Mouse (Mus musculus) embryonic facial prominence, embryonic 12.5 days (tissue): ENCODE measurements around the gene Anks4b. TPM values are rescaled to one million over a fixed set of nuclear protein-coding genes. Genes with fewer than 3 reads are reported as not detected.

Experiments
- ATAC-seq: fragments of 200-750 bp; cut with Nextera tagmentation; 2 replicates; pipeline ENCODE4 v1.8.0; 2017; ENCODE audit not compliant: insufficient number of reproducible peaks, insufficient read depth, low FRiP score, low TSS enrichment
- H3K27ac ChIP-seq: fragments of 300-500 bp; sonication (generic); 2 replicates; pipeline ENCODE4 v1.5.1; 2016; ENCODE audit warnings: mild to moderate bottlenecking
- H3K27me3 ChIP-seq: fragments of 300-500 bp; sonication (generic); 2 replicates; pipeline ENCODE4 v1.6.1; 2016; ENCODE audit warnings: mild to moderate bottlenecking, moderate library complexity
- H3K36me3 ChIP-seq: fragments of 300-500 bp; sonication (generic); 2 replicates; pipeline ENCODE4 v1.6.1; 2016; ENCODE audit warnings: mild to moderate bottlenecking
- H3K4me1 ChIP-seq: fragments of 300-500 bp; sonication (generic); 2 replicates; pipeline ENCODE4 v1.6.1; 2016
- H3K4me2 ChIP-seq: fragments of 300-500 bp; sonication (generic); replicated peaks from 2 replicates; pipeline ENCODE4 v1.6.1; 2016; ENCODE audit warnings: mild to moderate bottlenecking, moderate library complexity
- H3K4me3 ChIP-seq: fragments of 300-500 bp; sonication (generic); 2 replicates; pipeline ENCODE4 v1.5.1; 2016; ENCODE audit warnings: mild to moderate bottlenecking
- H3K9ac ChIP-seq: fragments of 300-500 bp; sonication (generic); 2 replicates; pipeline ENCODE4 v1.6.1; 2016; ENCODE audit warnings: mild to moderate bottlenecking, moderate library complexity
- H3K9me3 ChIP-seq: fragments of 300-500 bp; sonication (generic); 2 replicates; pipeline ENCODE4 v1.6.1; 2016; ENCODE audit warnings: mild to moderate bottlenecking, moderate library complexity
- WGBS: fragments of 180-500 bp; shearing (Covaris S2); methylation state at CpG from one replicate; pipeline ENCODE4 v1.1.7; 2016; 5-methylcytosine and 5-hydroxymethylcytosine counted together
- polyA plus RNA-seq: library from polyadenylated mRNA; unstranded; fragments of >200 nt; fragmentation: Nextera tagmentation; extraction: Ambion mirVana; gene quantifications from 2 replicates; pipeline ENCODE4 v1.2.1, GENCODE M21; 2016

The Anks4b gene
- polyA plus RNA-seq, 1 experiment from 2014 or later, result 0.10 TPM

GRCm38 (mm10) chr7:120190150-120190665 is 16.6 kb downstream of the Anks4b start:
- Histone ChIP-seq H3K36me3 (no peaks in the 10 kb centered on the region), H3K4me2 (no peak overlapping the region), H3K27me3 (no peaks in the 10 kb centered on the region), H3K27ac (no peak overlapping the region), H3K9ac (no peak overlapping the region), H3K4me1 (peaks cover 9% of the 10 kb centered on the region), H3K9me3 (no peaks in the 10 kb centered on the region), H3K4me3 (no peak overlapping the region)
- no peak for ATAC-seq
- WGBS, result 34% methylated on average over 8 of the region's 8 CpGs

DNA sequence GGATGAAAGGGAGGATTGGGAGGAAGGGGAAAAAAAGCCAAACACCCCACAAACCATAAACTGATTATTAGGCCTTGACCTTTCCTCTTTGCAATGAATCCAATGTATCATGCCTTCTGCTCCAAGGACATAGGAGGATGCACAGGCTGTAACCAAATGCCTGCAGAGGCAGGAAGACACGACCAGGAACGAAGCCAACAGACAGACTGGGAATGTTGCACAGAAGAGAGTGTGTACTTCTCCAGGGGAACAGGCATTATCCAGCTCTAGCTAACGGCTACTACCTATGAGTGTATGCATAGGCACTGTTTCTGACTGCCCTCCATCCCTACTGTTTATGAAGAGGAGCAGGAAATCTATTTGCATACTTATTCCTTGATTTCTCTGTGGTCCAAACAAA is 18.5 kb downstream of the Anks4b start:
- Histone ChIP-seq H3K36me3 (no peaks in the 10 kb centered on the region), H3K27ac (no peak overlapping the region), H3K4me2 (no peak overlapping the region), H3K4me1 (peaks cover 9% of the 10 kb centered on the region), H3K27me3 (no peaks in the 10 kb centered on the region), H3K9me3 (no peaks in the 10 kb centered on the region), H3K9ac (no peak overlapping the region), H3K4me3 (no peak overlapping the region)
- 48% methylated on average over 3 of the region's 3 CpGs for WGBS
- no peak for ATAC-seq

- H3K4me3 ChIP-seq, result no peak overlapping the region
- H3K27me3 ChIP-seq, result no peaks in the 10 kb centered on the region
- H3K4me1 ChIP-seq, result peaks cover 9% of the 10 kb centered on the region
- H3K9ac ChIP-seq, result no peak overlapping the region
- no peaks in the 10 kb centered on the region for H3K9me3 ChIP-seq
- no peaks in the 10 kb centered on the region for H3K36me3 ChIP-seq
- 78% methylated on average over 6 of the region's 6 CpGs for WGBS
- ATAC-seq, result no peak
- no peak overlapping the region for H3K4me2 ChIP-seq
- no peak overlapping the region for H3K27ac ChIP-seq
Observed at GRCm38 (mm10) chr7:120192816-120193215, 19.2 kb downstream of the Anks4b start.

DNA sequence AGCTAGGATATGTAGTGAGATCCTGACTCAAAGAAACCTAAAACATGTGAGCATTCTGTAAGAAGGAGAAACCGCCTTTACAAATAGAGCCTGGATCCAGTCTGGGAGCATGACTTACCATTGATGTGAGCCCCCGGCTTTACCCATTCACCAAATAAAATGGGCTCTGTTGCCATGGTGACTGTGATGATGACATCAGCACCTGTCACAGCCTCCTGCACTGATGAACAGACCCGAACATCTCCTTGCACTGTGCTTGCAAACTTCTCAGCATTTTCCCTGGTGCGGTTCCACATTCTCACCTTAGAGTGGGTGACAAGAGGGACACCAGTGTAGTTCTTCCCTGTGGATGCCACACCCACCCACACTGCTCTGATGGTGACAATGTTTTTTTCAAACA is 21.5 kb downstream of the Anks4b start:
- Histone ChIP-seq H3K9ac (no peak overlapping the region), H3K27me3 (no peaks in the 10 kb centered on the region)

GRCm38 (mm10) chr7:120201231-120201744 is 27.6 kb downstream of the Anks4b start:
- H3K4me2 ChIP-seq, result peak overlapping the region; percentile 63
- H3K36me3 ChIP-seq, result no peaks in the 10 kb centered on the region
- H3K4me3 ChIP-seq, result peak overlapping the region; percentile 39
- 0 out of 2 replicates have a peak overlapping the region, but pooled peaks have one; percentile 25 for H3K27ac ChIP-seq
- H3K27me3 ChIP-seq, result 0 out of 2 replicates have a peak, but pooled peaks cover 10% of the 10 kb centered on the region
- H3K9me3 ChIP-seq, result no peaks in the 10 kb centered on the region
- ATAC-seq, result no peak
- peaks cover 9% of the 10 kb centered on the region; the same call in 1 of the 2 replicates for H3K4me1 ChIP-seq
- peak overlapping the region; percentile 45 for H3K9ac ChIP-seq
- WGBS, result 1% methylated on average over 14 of the region's 14 CpGs

More for the DNA sequence above, 21.5 kb downstream of the Anks4b start:
- no peak for ATAC-seq
- no peaks in the 10 kb centered on the region for H3K9me3 ChIP-seq
- no peak overlapping the region for H3K4me3 ChIP-seq
- peaks cover 9% of the 10 kb centered on the region for H3K4me1 ChIP-seq
- no peak overlapping the region for H3K27ac ChIP-seq
- H3K4me2 ChIP-seq, result no peak overlapping the region
- H3K36me3 ChIP-seq, result no peaks in the 10 kb centered on the region
- WGBS, result 72% methylated on average over 4 of the region's 4 CpGs

DNA sequence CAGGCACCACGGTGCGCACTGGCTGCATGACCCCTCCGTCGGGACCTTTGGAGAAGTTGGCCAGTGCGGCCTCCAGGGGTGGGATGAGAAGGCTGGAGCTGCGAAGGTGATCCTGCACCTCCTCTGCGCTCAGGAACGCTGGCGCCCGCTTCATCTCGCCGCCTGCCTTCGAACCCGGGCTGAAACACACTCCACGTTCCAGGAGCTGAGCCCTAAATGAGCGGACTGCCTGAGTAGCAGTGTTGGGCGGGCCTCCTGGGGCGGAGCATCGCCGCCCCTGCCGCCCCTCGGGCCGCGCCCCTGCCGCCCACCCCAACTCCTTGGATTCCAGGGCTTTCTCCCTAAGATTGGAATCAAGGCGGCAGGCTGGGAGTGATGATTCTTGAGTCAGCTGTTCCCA is 28.1 kb downstream of the Anks4b start, which contains the start of gene Crym:
Crym (minus strand) TSS at position 341 of the 400 bp plus-strand sequence.
- peak within 1 kb of the TSS; percentile 45 for H3K9ac ChIP-seq
- 0 out of 2 replicates have a peak, but pooled peaks cover 10% of the 10 kb centered on the region for H3K27me3 ChIP-seq
- peaks cover 9% of the 10 kb centered on the region; the same call in 1 of the 2 replicates for H3K4me1 ChIP-seq
- peak within 1 kb of the TSS; percentile 39 for H3K4me3 ChIP-seq
- H3K27ac ChIP-seq, result 0 out of 2 replicates have a peak within 1 kb of the TSS, but pooled peaks have one; percentile 25
- no peak for ATAC-seq
- no peaks in the 10 kb centered on the region for H3K36me3 ChIP-seq
- 1% methylated on average over 26 of the region's 26 CpGs for WGBS
- H3K4me2 ChIP-seq, result peak within 1 kb of the TSS; percentile 63
- H3K9me3 ChIP-seq, result no peaks in the 10 kb centered on the region

- WGBS, result 4% methylated on average over 26 of the region's 26 CpGs
- peak within 1 kb of the TSS; percentile 26; the same call in 1 of the 2 replicates for H3K4me2 ChIP-seq
- no peak within 1 kb of the TSS for H3K9ac ChIP-seq
- H3K4me1 ChIP-seq, result peaks cover 9% of the 10 kb centered on the region; the same call in 1 of the 2 replicates
- ATAC-seq, result peak; percentile 73
- H3K27ac ChIP-seq, result no peak within 1 kb of the TSS
- no peaks in the 10 kb centered on the region for H3K9me3 ChIP-seq
- no peaks in the 10 kb centered on the region for H3K36me3 ChIP-seq
- H3K27me3 ChIP-seq, result 0 out of 2 replicates have a peak, but pooled peaks cover 10% of the 10 kb centered on the region
- H3K4me3 ChIP-seq, result no peak within 1 kb of the TSS
Observed at GRCm38 (mm10) chr7:120203789-120204188, 30.1 kb downstream of the Anks4b start, which contains the start of gene Abca14. Gene Abca14 (plus strand): TSS chr7:120203961.

DNA sequence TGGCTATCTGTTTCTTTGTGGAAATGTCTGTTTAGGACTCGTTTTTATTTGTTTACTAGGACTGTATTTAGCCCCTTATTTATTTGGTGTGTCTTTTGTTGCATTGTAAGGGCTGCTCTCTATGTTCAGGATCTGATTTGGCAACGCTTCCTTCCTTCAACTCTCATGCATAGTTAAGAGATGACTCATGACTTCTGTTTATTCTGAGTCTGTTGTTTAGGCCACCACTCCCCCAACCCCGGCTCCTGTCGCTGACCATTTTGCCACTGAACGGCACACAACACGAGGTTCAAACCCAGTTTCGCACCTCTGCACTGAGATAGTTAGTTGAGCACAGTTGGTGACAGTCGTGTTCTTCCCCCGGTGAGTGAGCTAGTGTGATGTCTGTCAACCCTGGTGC is 32.3 kb downstream of the Anks4b start:
- WGBS, result 66% methylated on average over 9 of the region's 9 CpGs
- H3K9ac ChIP-seq, result no peak overlapping the region
- H3K4me2 ChIP-seq, result no peak overlapping the region
- H3K27ac ChIP-seq, result no peak overlapping the region
- no peak overlapping the region for H3K4me3 ChIP-seq
- no peaks in the 10 kb centered on the region for H3K36me3 ChIP-seq
- peaks cover 9% of the 10 kb centered on the region; the same call in 1 of the 2 replicates for H3K4me1 ChIP-seq
- ATAC-seq, result no peak
- no peaks in the 10 kb centered on the region for H3K9me3 ChIP-seq
- 0 out of 2 replicates have a peak, but pooled peaks cover 4% of the 10 kb centered on the region for H3K27me3 ChIP-seq

- Histone ChIP-seq H3K4me3 (no peak overlapping the region), H3K27me3 (no peaks in the 10 kb centered on the region), H3K4me1 (no peaks in the 10 kb centered on the region), H3K4me2 (no peak overlapping the region), H3K36me3 (no peaks in the 10 kb centered on the region), H3K27ac (no peak overlapping the region), H3K9ac (no peak overlapping the region), H3K9me3 (no peaks in the 10 kb centered on the region)
- ATAC-seq, result no peak
Observed at GRCm38 (mm10) chr7:120228541-120228940, 54.9 kb downstream of the Anks4b start.

Other genes with a start within 250 kb of the Anks4b start
- not detected in 2 replicates for gene Dnah3, start 78.6 kb upstream of the Anks4b start, polyA plus RNA-seq
- 27.1 and 27.4 TPM in 2 replicates for gene Tmem159, start 71.5 kb upstream of the Anks4b start, polyA plus RNA-seq
- gene Zp2, start 28.6 kb upstream of the Anks4b start, polyA plus RNA-seq, result 0.10 TPM in 1 of 2 replicates, not detected in the other
- gene Crym, start 28.3 kb downstream of the Anks4b start, polyA plus RNA-seq, result 77.7 and 109 TPM in 2 replicates
- not detected in 2 replicates for gene Abca14, start 30.1 kb downstream of the Anks4b start, polyA plus RNA-seq
- gene Abca15, start 154.8 kb downstream of the Anks4b start, polyA plus RNA-seq, result not detected in 2 replicates
- gene Abca16, start 235.8 kb downstream of the Anks4b start, polyA plus RNA-seq, result 0.08 TPM in 1 of 2 replicates, not detected in the other